Mouse (Mus musculus): Measurements from ENCODE around the gene Irf2. TPM values are rescaled to one million over a fixed set of nuclear protein-coding genes. Genes with fewer than 3 reads are reported as not detected.
"Not testable (repeated sequence)": the region's sequence is repeated elsewhere in the genome, so short reads cannot be mapped to it uniquely, and the experiment has no call there.

The Irf2 gene
- total RNA-seq, 2 experiments from 2014 or later = 25.2 to 44.4 TPM

DNA sequence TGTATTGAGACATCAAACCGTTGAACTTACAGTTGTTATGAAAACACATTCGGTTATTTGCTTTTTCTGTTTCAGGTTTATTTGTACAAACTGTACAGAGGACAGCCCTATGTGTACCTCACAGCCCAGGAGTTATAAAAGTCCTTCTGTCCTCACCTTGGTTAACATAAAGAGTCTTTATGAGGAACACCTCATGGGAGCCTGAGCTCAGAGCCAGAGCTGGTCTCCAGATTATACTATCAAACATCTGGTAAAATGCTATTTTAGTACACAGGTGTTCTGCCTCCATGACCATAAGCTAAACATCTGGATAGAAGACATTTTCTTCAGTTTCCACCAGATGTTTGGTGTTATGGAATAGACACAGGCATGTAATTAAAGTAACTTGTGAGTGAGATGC lies 13.1 kb upstream of the Irf2 start:
- no peak for DNase-seq

GRCm38 (mm10) chr8:46729671-46730070 lies 9.9 kb upstream of the Irf2 start:
- not testable (repeated sequence) for DNase-seq

GRCm38 (mm10) chr8:46732381-46732915 lies 7.1 kb upstream of the Irf2 start:
- no peak for DNase-seq

DNA sequence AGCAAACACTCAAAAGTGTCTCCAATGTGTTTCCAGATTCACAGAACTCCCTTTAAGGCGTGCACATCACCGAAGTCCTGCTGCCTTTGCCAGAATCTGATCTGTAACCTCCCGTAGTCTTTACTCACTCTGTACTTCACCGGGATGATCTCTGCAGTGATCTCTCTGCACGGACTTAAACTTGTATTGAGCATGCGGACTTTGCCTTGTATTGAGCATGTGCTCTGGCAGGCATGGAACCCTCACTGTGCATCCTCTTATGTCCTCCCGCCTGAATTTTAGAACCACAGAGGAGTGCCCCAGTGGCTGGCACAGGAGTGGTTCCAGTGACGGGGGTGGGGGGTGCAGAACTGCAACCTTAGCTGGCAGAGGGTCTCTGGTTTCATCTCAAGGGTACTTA lies 5.9 kb upstream of the Irf2 start:
- no peak for DNase-seq

- no peak for DNase-seq
These were observed 4.0 kb upstream of the Irf2 start for GRCm38 (mm10) chr8:46735505-46735904.

DNA sequence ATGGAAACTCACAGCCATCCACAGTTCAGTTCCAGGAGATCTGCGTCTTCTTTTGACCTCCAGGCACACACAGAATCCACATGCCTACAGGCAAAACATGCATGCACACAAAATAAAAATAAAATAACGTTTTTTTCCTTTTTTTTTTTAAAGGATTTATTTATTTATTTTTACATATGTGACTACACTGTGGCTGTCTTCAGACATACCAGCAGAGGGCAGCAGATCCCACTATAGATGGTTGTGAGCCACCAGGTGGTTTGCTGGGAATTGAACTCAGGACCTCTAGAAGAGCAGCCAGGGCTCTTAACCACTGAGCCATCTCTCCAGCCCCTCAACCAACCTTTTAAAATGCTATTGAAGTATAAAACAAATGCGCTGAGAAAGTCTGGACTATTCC lies 3.3 kb upstream of the Irf2 start:
- DNase-seq = no peak

GRCm38 (mm10) chr8:46737421-46737820 lies 2.1 kb upstream of the Irf2 start:
- no peak for DNase-seq

- DNase-seq = peak; percentile 38
These were observed 1.6 kb upstream of the Irf2 start for GRCm38 (mm10) chr8:46737907-46738306.

- DNase-seq = no peak
These were observed 931 bp upstream of the Irf2 start for GRCm38 (mm10) chr8:46738601-46739000.

- peak; percentile 30 for DNase-seq
These were observed 502 bp downstream of the Irf2 start for GRCm38 (mm10) chr8:46739956-46740512.

DNA sequence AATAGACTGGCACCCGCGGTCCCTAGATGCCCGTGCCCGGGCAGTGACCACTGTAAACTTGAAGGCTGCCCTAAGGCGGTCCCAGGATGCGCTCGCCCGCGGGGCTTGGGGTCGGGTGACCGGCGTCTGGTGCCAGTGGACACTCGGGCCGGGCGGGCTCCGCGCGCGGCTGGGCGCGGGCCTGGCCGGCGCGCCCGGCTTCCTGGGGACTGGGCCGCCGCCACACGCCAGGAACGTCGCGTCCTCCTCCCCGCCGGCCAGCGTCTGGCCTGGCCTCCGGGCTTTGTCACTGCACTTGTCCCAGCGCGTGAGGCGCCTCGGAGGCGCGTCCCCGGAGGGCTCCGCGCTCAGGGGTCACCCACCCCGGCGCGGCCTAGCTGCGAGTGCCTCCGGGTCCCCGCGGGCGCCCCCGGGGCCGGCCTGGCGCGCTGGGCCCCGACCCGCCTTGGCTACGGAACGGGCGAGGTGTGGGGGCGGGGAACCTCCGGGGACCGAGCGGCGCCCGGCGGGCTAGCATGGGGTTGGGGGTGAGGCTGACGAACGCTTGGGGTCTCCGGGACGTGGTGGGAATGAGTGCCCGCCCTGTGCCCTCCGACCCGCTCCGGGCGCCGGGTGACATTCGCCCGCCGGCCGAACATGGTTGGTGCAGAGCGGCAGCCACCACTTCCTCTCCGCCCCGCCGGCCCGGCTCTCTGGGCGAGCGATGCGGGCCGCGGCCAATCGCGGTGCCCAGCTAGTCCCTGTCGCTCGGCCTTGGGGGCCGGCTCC lies 1.2 kb downstream of the Irf2 start:
- peak; percentile 77 for DNase-seq

- peak; percentile 41 for DNase-seq
These were observed 1.8 kb downstream of the Irf2 start for GRCm38 (mm10) chr8:46741281-46741791.

- DNase-seq = no peak
These were observed 2.6 kb downstream of the Irf2 start for GRCm38 (mm10) chr8:46741991-46742690.

GRCm38 (mm10) chr8:46742691-46743082 lies 3.2 kb downstream of the Irf2 start:
- no peak for DNase-seq

GRCm38 (mm10) chr8:46745464-46745863 lies 5.9 kb downstream of the Irf2 start:
- DNase-seq = no peak

GRCm38 (mm10) chr8:46747311-46747980 lies 7.9 kb downstream of the Irf2 start:
- no peak for DNase-seq

DNA sequence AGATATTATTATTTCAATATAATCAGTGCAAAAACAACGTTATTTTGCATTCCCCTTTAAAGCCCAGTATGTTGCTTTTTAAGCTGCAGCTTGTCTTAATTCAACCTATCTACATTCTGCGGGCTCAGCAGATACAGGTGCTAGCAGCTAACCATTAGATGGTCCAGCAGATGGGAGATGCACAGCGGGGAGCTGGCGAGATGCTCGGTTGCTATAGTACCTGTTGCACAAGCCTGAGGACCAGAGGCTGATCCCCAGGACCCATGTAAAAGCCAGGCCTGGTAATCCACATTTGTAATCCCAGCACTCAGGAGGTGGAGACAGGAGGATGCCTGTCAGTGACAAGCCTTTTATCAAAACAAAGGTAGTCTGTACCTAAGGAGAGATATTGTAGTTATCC lies 10.5 kb downstream of the Irf2 start:
- no peak for DNase-seq

DNA sequence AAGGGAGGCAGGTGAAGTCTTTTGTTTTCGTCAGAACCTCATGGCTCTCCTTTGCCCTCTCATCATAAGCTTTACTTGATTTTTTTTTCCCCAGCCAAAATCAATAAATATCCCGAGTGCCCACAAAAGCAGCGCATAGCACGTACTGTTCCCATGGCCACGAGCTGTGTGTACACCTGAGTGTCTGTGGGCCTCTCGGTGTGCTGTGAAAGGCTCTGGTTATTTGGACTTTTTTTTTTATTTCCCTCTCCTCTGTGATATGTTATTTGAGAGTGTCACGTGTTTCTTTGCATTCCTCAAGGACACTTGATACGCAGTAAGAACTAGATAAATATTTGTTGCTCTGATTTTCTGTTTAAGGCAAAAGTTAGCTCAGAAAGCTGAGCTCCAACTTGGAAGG lies 11.0 kb downstream of the Irf2 start:
- DNase-seq = no peak

- DNase-seq = no peak
These were observed 11.6 kb downstream of the Irf2 start for GRCm38 (mm10) chr8:46751151-46751550.

DNA sequence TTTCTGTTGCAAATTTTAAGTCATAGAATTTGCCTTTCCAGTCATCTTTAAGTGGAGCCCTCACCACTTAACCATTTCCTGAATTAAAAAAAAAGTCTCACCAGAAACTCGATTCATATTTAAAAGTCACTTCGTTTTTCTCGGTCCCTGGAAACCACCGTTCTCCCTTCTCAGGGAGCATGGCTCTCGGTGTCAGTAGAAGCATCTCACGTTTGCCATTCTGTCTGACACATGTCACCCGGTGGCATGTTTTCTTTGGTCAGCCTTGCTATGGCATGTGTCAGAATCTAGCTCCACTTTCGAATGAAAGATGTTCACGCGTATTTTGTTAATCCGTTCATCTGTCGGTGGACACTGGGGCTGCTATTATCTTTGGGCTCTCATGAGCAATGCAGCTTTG lies 13.5 kb downstream of the Irf2 start:
- DNase-seq = no peak

DNA sequence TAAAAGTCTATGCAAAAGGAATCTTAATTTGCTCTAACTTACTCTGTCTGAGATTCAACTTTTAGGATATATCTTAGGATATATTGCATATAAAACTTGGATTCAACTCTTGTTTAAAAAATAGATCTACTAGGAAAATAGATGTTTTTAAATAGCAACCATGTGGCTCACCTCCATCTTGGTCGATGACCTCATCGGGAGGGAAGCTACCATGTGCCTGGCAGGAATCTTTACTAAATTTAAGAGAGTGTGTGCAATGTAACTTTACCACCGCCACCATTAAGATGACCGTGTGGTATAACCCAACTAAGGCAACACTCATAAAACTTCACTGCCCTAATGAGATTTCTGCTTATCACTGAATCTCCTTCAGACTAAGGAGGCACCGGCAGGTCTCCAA lies 14.8 kb downstream of the Irf2 start:
- DNase-seq = no peak

- DNase-seq = no peak
These were observed 16.3 kb downstream of the Irf2 start for GRCm38 (mm10) chr8:46755731-46756333.

Data from gastrocnemius, postnatal 10 days (tissue).